Mouse (Mus musculus): ENCODE data around the gene Znrf1. TPM values are rescaled to one million over a fixed set of nuclear protein-coding genes. Genes with fewer than 3 reads are reported as not detected.

The Znrf1 gene
- total RNA-seq, 1 experiment, result 38.4 TPM

DNA sequence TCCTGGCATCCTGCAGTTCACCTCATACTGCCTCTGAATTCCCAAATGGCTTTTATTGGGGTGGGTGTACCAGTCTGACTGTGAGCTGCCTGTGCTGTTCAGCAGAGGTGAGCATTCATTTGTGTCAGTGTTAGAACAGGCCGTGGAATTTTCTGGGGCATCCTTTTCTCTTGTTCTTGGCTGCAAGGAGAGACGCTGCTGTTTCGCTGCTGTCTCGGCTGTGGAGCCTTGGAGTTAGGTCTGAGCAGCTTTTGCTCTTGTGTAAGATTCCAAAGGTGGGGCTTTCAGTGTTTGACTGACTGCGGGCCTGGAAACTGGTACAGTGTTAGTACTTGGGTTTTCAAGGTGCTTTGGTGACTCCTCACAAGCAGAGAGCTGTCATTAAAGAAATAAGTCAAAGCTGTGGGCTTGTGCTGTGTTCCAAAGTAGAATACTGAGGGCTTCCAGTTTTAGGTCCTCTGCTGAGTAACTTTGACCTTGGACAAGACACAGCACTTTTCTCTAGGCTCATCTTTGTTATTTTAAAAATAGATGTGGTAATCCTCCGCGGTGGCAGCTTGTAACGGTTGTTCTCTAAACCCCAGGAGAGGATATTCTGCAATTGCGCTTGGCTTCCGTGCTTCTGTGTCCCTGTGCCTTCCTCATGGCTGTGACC, 3.7 kb downstream of the Znrf1 start:
- no peak overlapping the region for H3K9ac ChIP-seq (ENCODE audit: insufficient read depth, low read depth, low read length, poor library complexity, severe bottlenecking)
- H3K4me3 ChIP-seq (ENCODE audit: insufficient read depth in 1 of 2, low read depth in 1 of 2, low read length in 2 of 2, poor library complexity in 1 of 2, severe bottlenecking in 1 of 2), result no peak overlapping the region
- TF ChIP-seq ZNF384 (IDR thresholded peaks at IDR 0.05; ENCODE audit: low read depth, low read length) (no peak), ZC3H11A (IDR thresholded peaks at IDR 0.05; ENCODE audit: borderline replicate concordance, low read depth, low read length) (no peak), MAFK (IDR thresholded peaks at IDR 0.05; ENCODE audit: insufficient read depth, low read depth, low read length) (no peak), HCFC1 (IDR thresholded peaks at IDR 0.05; ENCODE audit: borderline replicate concordance, insufficient read depth, low read length) (no peak), CHD2 (IDR thresholded peaks at IDR 0.05; ENCODE audit: low read depth, low read length) (no peak)
- no peak for DNase-seq (ENCODE audit: low read depth, low spot score)
- no peaks in the 10 kb centered on the region for H3K9me3 ChIP-seq (ENCODE audit: control insufficient read depth, insufficient read depth, low read depth, low read length)
- H3K27ac ChIP-seq (ENCODE audit: insufficient read depth, low read depth, low read length, poor library complexity, severe bottlenecking), result no peak overlapping the region
- in situ Hi-C loops (cut with MboI; ENCODE audit: low sequenced_read_pairs in 2 of 2, unreplicated experiment in 2 of 2), result no loop called here
- H3K4me1 ChIP-seq (ENCODE audit: control insufficient read depth in 2 of 2, insufficient read depth in 2 of 2, low read length in 2 of 2, poor library complexity in 1 of 2), result peaks cover 3 to 21% of the 10 kb centered on the region in 2 experiments; a peak in 3 of 4 replicates
- H3K36me3 ChIP-seq (ENCODE audit: control insufficient read depth, insufficient read depth, low read length, poor library complexity, severe bottlenecking), result no peaks in the 10 kb centered on the region

DNA sequence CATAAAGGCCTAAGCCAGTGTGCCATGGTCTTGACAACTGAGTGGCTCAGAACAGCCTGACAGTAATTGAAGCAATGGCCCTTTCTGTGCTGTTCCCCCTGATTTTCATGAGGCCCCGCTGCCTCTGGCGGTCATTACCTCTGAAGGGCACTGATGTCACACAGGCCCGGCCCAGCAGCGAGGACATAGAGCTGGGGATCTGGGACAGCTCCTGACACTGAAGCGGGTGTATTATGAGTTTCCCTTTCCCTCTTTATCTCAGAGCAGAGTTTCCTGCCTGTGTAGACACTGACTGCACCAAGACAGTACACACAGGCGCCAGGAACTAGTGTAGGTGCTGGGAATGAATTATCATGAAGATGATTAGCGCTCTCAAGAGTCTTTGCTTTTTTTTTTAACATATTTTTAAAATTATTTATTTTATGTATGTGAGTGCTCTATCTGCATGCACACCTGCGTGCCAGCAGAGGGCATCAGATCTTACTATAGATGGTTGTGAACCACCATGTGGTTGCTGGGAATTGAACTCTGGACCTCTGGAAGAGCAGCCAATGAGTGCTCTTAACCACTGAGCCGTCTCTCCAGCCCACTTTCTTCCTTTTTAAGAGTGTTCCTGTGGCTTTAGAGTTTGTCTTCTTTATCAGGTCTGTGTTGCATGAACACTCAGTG, 7.9 kb downstream of the Znrf1 start:
- no peak overlapping the region for H3K4me3 ChIP-seq (ENCODE audit: insufficient read depth in 1 of 2, low read depth in 1 of 2, low read length in 2 of 2, poor library complexity in 1 of 2, severe bottlenecking in 1 of 2)
- H3K4me1 ChIP-seq (ENCODE audit: control insufficient read depth in 2 of 2, insufficient read depth in 2 of 2, low read length in 2 of 2, poor library complexity in 1 of 2), result peaks cover 12 to 24% of the 10 kb centered on the region in 2 experiments
- in situ Hi-C loops (cut with MboI; ENCODE audit: low sequenced_read_pairs in 2 of 2, unreplicated experiment in 2 of 2), result no loop called here
- no peak overlapping the region for H3K9ac ChIP-seq (ENCODE audit: insufficient read depth, low read depth, low read length, poor library complexity, severe bottlenecking)
- no peak for DNase-seq (ENCODE audit: low read depth, low spot score)
- TF ChIP-seq HCFC1 (IDR thresholded peaks at IDR 0.05; ENCODE audit: borderline replicate concordance, insufficient read depth, low read length) (no peak), CHD2 (IDR thresholded peaks at IDR 0.05; ENCODE audit: low read depth, low read length) (no peak), ZC3H11A (IDR thresholded peaks at IDR 0.05; ENCODE audit: borderline replicate concordance, low read depth, low read length) (no peak), MAFK (IDR thresholded peaks at IDR 0.05; ENCODE audit: insufficient read depth, low read depth, low read length) (no peak), ZNF384 (IDR thresholded peaks at IDR 0.05; ENCODE audit: low read depth, low read length) (no peak)
- no peak overlapping the region; the same call in none of the 2 replicates for H3K27ac ChIP-seq (ENCODE audit: insufficient read depth, low read depth, low read length, poor library complexity, severe bottlenecking)
- no peaks in the 10 kb centered on the region for H3K9me3 ChIP-seq (ENCODE audit: control insufficient read depth, insufficient read depth, low read depth, low read length)
- H3K36me3 ChIP-seq (ENCODE audit: control insufficient read depth, insufficient read depth, low read length, poor library complexity, severe bottlenecking), result no peaks in the 10 kb centered on the region

DNA sequence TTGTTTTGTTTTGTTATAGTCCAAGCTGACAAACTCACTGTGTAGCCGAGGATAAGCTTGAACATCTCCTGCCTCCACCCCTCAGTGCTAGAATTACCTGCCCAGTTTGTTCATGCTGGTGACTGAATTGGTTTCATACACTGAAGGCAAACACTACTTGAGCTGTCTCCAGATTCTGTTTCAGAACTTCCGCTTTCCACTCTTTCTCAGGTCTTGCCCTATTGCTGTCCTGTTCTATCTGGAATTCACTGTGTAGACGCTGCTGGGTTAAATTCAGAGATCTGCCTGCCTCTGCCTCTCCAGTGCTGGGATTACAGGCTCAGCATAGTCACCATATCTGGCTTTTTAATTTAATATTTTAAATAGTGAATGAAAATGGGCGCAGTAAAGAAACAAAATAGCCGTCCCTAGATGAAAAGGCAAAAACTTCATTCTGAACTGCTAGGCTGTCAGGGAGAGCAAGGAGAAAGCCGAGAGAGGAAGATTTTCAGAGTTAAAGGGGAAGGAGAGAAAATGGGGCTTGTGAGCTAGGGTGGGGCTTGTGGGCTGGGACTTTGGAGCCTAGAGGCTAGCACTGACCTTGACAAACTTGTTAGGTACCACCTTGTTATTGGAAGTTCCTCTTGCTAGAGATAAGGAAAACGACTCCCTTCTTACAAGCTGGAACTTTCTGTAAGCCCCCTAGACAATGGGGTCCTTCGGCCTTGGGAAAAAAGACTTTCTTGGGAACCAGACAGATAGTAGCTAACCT, 9.7 kb downstream of the Znrf1 start:
- no peaks in the 10 kb centered on the region; the same call in 1 of the 2 replicates for H3K36me3 ChIP-seq (ENCODE audit: control insufficient read depth, insufficient read depth, low read length, poor library complexity, severe bottlenecking)
- H3K9ac ChIP-seq (ENCODE audit: insufficient read depth, low read depth, low read length, poor library complexity, severe bottlenecking), result no peak overlapping the region
- peak overlapping the region; percentile 37; the same call in 1 of the 2 replicates for H3K27ac ChIP-seq (ENCODE audit: insufficient read depth, low read depth, low read length, poor library complexity, severe bottlenecking)
- 0 out of 4 replicates have a peak overlapping the region, but pooled peaks of 1 of the 2 experiments have one; percentile 7 for H3K4me3 ChIP-seq (ENCODE audit: insufficient read depth in 1 of 2, low read depth in 1 of 2, low read length in 2 of 2, poor library complexity in 1 of 2, severe bottlenecking in 1 of 2)
- H3K9me3 ChIP-seq (ENCODE audit: control insufficient read depth, insufficient read depth, low read depth, low read length), result no peaks in the 10 kb centered on the region
- no peak for TF ChIP-seq MAFK (IDR thresholded peaks at IDR 0.05; ENCODE audit: insufficient read depth, low read depth, low read length)
- no peak for TF ChIP-seq ZNF384 (IDR thresholded peaks at IDR 0.05; ENCODE audit: low read depth, low read length)
- TF ChIP-seq HCFC1 (IDR thresholded peaks at IDR 0.05; ENCODE audit: borderline replicate concordance, insufficient read depth, low read length), result no peak
- TF ChIP-seq CHD2 (IDR thresholded peaks at IDR 0.05; ENCODE audit: low read depth, low read length), result no peak
- TF ChIP-seq ZC3H11A (IDR thresholded peaks at IDR 0.05; ENCODE audit: borderline replicate concordance, low read depth, low read length), result no peak
- H3K4me1 ChIP-seq (ENCODE audit: control insufficient read depth in 2 of 2, insufficient read depth in 2 of 2, low read length in 2 of 2, poor library complexity in 1 of 2), result peaks cover 12 to 24% of the 10 kb centered on the region in 2 experiments
- in situ Hi-C loops (cut with MboI; ENCODE audit: low sequenced_read_pairs in 2 of 2, unreplicated experiment in 2 of 2), result no loop called here
- DNase-seq (ENCODE audit: low read depth, low spot score), result no peak

DNA sequence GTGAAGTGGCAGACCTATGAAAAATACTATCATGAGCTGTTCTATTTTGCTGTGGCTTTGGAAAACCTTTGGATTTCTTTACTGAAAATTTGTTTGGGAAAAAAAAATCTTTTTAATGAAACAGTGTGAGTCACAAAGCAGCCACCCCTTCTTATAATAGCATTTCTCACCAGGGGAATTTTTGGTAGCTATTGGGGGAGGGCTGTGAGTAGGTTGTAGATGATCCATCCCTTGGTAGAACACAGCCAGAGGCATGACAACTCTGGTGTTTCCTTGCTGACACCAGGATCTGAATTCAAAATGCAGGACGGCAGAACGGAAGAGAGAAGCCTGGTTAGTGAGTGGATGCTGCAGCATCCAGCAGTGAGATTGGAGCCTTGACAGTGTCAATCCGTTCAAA, 11.2 kb downstream of the Znrf1 start:
- in situ Hi-C loops (cut with MboI; ENCODE audit: low sequenced_read_pairs in 2 of 2, unreplicated experiment in 2 of 2), result no loop called here
- no peaks in the 10 kb centered on the region; the same call in 1 of the 2 replicates for H3K36me3 ChIP-seq (ENCODE audit: control insufficient read depth, insufficient read depth, low read length, poor library complexity, severe bottlenecking)

More for the DNA sequence above, 11.2 kb downstream of the Znrf1 start:
- H3K4me1 ChIP-seq (ENCODE audit: control insufficient read depth in 2 of 2, insufficient read depth in 2 of 2, low read length in 2 of 2, poor library complexity in 1 of 2), result peaks cover 9 to 16% of the 10 kb centered on the region in 2 experiments
- no peaks in the 10 kb centered on the region for H3K9me3 ChIP-seq (ENCODE audit: control insufficient read depth, insufficient read depth, low read depth, low read length)
- no peak overlapping the region for H3K4me3 ChIP-seq (ENCODE audit: insufficient read depth in 1 of 2, low read depth in 1 of 2, low read length in 2 of 2, poor library complexity in 1 of 2, severe bottlenecking in 1 of 2)
- TF ChIP-seq HCFC1 (IDR thresholded peaks at IDR 0.05; ENCODE audit: borderline replicate concordance, insufficient read depth, low read length), result no peak
- TF ChIP-seq CHD2 (IDR thresholded peaks at IDR 0.05; ENCODE audit: low read depth, low read length), result no peak
- TF ChIP-seq ZNF384 (IDR thresholded peaks at IDR 0.05; ENCODE audit: low read depth, low read length), result no peak
- TF ChIP-seq MAFK (IDR thresholded peaks at IDR 0.05; ENCODE audit: insufficient read depth, low read depth, low read length), result no peak
- TF ChIP-seq ZC3H11A (IDR thresholded peaks at IDR 0.05; ENCODE audit: borderline replicate concordance, low read depth, low read length), result no peak
- H3K27ac ChIP-seq (ENCODE audit: insufficient read depth, low read depth, low read length, poor library complexity, severe bottlenecking), result no peak overlapping the region
- DNase-seq (ENCODE audit: low read depth, low spot score), result no peak
- no peak overlapping the region for H3K9ac ChIP-seq (ENCODE audit: insufficient read depth, low read depth, low read length, poor library complexity, severe bottlenecking)
